Mouse (Mus musculus): Measurements from ENCODE around the gene Qars. TPM values are rescaled to one million over a fixed set of nuclear protein-coding genes. Genes with fewer than 3 reads are reported as not detected.

Qars gene
- total RNA-seq, 2 experiments from 2014 or later, result 78.8 to 82.3 TPM

- no peak for DNase-seq
- intact Hi-C loops (cut with DNase I), result no loop called here
Measured at GRCm38 (mm10) chr9:108485301-108485875, 22.1 kb upstream of the Qars start.

- intact Hi-C loops (cut with DNase I), result no loop called here
- DNase-seq, result no peak
Measured at GRCm38 (mm10) chr9:108486973-108487530, 20.5 kb upstream of the Qars start.

- DNase-seq, result no peak
- intact Hi-C loops (cut with DNase I), result no loop called here
Measured at GRCm38 (mm10) chr9:108488403-108488802, 19.1 kb upstream of the Qars start.

GRCm38 (mm10) chr9:108489215-108489614 lies 18.3 kb upstream of the Qars start:
- intact Hi-C loops (cut with DNase I), result no loop called here
- DNase-seq, result no peak

GRCm38 (mm10) chr9:108489702-108490558 lies 17.6 kb upstream of the Qars start:
- intact Hi-C loops (cut with DNase I), result loop anchor here (1.0 kb wide), 1 partner anchor 8 kb away; no protein-coding TSS in a partner anchor
- DNase-seq, result no peak

GRCm38 (mm10) chr9:108490559-108491285 lies 16.8 kb upstream of the Qars start, which contains the start of gene Usp19:
Usp19 (plus strand) TSS chr9:108490602.
- intact Hi-C loops (cut with DNase I), result loop anchor here (1.0 kb wide), 1 partner anchor 8 kb away; no protein-coding TSS in a partner anchor
- DNase-seq, result peak; percentile 94 to 95

GRCm38 (mm10) chr9:108491286-108491580 lies 16.3 kb upstream of the Qars start:
- intact Hi-C loops (cut with DNase I), result no loop called here

GRCm38 (mm10) chr9:108492043-108492750 lies 15.3 kb upstream of the Qars start:
- intact Hi-C loops (cut with DNase I), result loop anchor here (2.0 kb wide), 1 partner anchor 15 kb away; the partner anchor contains the start of gene Qars
- peak in 1 of 2 experiments; percentile 35 for DNase-seq

More at GRCm38 (mm10) chr9:108491286-108491580, 16.3 kb upstream of the Qars start:
- DNase-seq, result no peak

GRCm38 (mm10) chr9:108493246-108493645 lies 14.3 kb upstream of the Qars start:
- intact Hi-C loops (cut with DNase I), result loop anchor here (2.0 kb wide), 1 partner anchor 14 kb away; the partner anchor contains the start of gene Qars
- no peak for DNase-seq

- intact Hi-C loops (cut with DNase I), result no loop called here
- DNase-seq, result no peak
Measured at GRCm38 (mm10) chr9:108494146-108494825, 13.2 kb upstream of the Qars start.

- no peak for DNase-seq
- intact Hi-C loops (cut with DNase I), result no loop called here
Measured at GRCm38 (mm10) chr9:108494905-108495304, 12.6 kb upstream of the Qars start.

GRCm38 (mm10) chr9:108499231-108499630 lies 8.3 kb upstream of the Qars start:
- no peak for DNase-seq
- intact Hi-C loops (cut with DNase I), result no loop called here

- intact Hi-C loops (cut with DNase I), result no loop called here
- DNase-seq, result no peak
Measured at GRCm38 (mm10) chr9:108499943-108500342, 7.6 kb upstream of the Qars start.

GRCm38 (mm10) chr9:108506901-108507300 lies 605 bp upstream of the Qars start:
- intact Hi-C loops (cut with DNase I), result loop anchor here (2.0 kb wide), 1 partner anchor 14 kb away; no protein-coding TSS in a partner anchor
- no peak for DNase-seq

- intact Hi-C loops (cut with DNase I), result no loop called here
- DNase-seq, result no peak
Measured at GRCm38 (mm10) chr9:108508776-108509175, 1.3 kb downstream of the Qars start.

- intact Hi-C loops (cut with DNase I), result loop anchor here (2.0 kb wide), 1 partner anchor 36 kb away; no protein-coding TSS in a partner anchor
- DNase-seq, result peak; percentile 93 to 97
Measured at GRCm38 (mm10) chr9:108516380-108517251, 9.1 kb downstream of the Qars start, which contains the start of gene Qrich1. Qrich1 (plus strand) TSS chr9:108516806.

- DNase-seq, result peak; percentile 76 to 85
- intact Hi-C loops (cut with DNase I), result loop anchor here (2.0 kb wide), 1 partner anchor 37 kb away; no protein-coding TSS in a partner anchor
Measured at GRCm38 (mm10) chr9:108517253-108517930, 9.9 kb downstream of the Qars start.

- intact Hi-C loops (cut with DNase I), result loop anchor here (2.0 kb wide), 1 partner anchor 37 kb away; no protein-coding TSS in a partner anchor
- DNase-seq, result no peak
Measured at GRCm38 (mm10) chr9:108517931-108518332, 10.4 kb downstream of the Qars start.

Data from heart, postnatal 36 days (tissue).